ENCODE assay signal across 8 mouse cellular contexts in genomic region chr4:101234332-101234731, GRCm38 (mm10). TPM values are rescaled to one million over a fixed set of nuclear protein-coding genes. Genes with fewer than 3 reads are reported as not detected.
DNase-seq lines count a peak whose midpoint lies in the region; ATAC-seq and TF ChIP-seq lines count a peak whose summit lies in the region.

No protein-coding gene starts in this region.

- TF ChIP-seq CTCF in liver, embryonic 14.5 days (IDR thresholded peaks at IDR 0.05; ENCODE audit: low read depth) = no peak

- H3K4me2 ChIP-seq in limb, embryonic 11.5 days (ENCODE audit: low read depth, severe bottlenecking) = no peak overlapping the region
- no peak overlapping the region for H3K4me2 ChIP-seq in kidney, embryonic 15.5 days
- H3K4me2 ChIP-seq in liver, embryonic 14.5 days (ENCODE audit: low read depth) = peak overlapping the region; percentile 8
- H3K4me2 ChIP-seq in stomach, embryonic 14.5 days (replicated peaks; ENCODE audit: low read depth, low read length) = no peak overlapping the region

- WGBS in limb, embryonic 11.5 days = 50% methylated on average over 1 of the region's 1 CpGs
- WGBS in limb, embryonic 10.5 days = 66% methylated on average over 1 of the region's 1 CpGs
- WGBS in kidney, embryonic 15.5 days = 57% methylated on average over 1 of the region's 1 CpGs
- 50% methylated on average over 1 of the region's 1 CpGs for WGBS in liver, embryonic 14.5 days (ENCODE audit: insufficient replicate concordance)
- 57% methylated on average over 1 of the region's 1 CpGs for WGBS in stomach, embryonic 14.5 days
- 76% methylated on average over 1 of the region's 1 CpGs for WGBS in midbrain, embryonic 10.5 days

- no peak overlapping the region for H3K27ac ChIP-seq in limb, embryonic 11.5 days (replicated peaks; ENCODE audit: low read depth, low read length)
- H3K27ac ChIP-seq in limb, embryonic 10.5 days = no peak overlapping the region
- 0 out of 2 replicates have a peak overlapping the region, but pooled peaks have one; percentile 41 for H3K27ac ChIP-seq in kidney, embryonic 15.5 days
- H3K27ac ChIP-seq in liver, embryonic 14.5 days = peak overlapping the region; percentile 66
- H3K27ac ChIP-seq in stomach, embryonic 14.5 days (ENCODE audit: low read length) = no peak overlapping the region
- H3K27ac ChIP-seq in midbrain, embryonic 10.5 days (replicated peaks) = no peak overlapping the region

- no peaks in the 10 kb centered on the region for H3K9me3 ChIP-seq in limb, embryonic 11.5 days (ENCODE audit: control insufficient read depth, low read length)
- H3K9me3 ChIP-seq in limb, embryonic 10.5 days (replicated peaks) = no peaks in the 10 kb centered on the region
- no peaks in the 10 kb centered on the region for H3K9me3 ChIP-seq in kidney, embryonic 15.5 days (replicated peaks)
- no peaks in the 10 kb centered on the region for H3K9me3 ChIP-seq in liver, embryonic 14.5 days (ENCODE audit: control insufficient read depth, low read length)
- no peaks in the 10 kb centered on the region for H3K9me3 ChIP-seq in stomach, embryonic 14.5 days (ENCODE audit: control insufficient read depth, low read depth, low read length)
- no peaks in the 10 kb centered on the region for H3K9me3 ChIP-seq in midbrain, embryonic 10.5 days (replicated peaks)

- H3K9ac ChIP-seq in limb, embryonic 11.5 days (ENCODE audit: low read length) = no peak overlapping the region
- H3K9ac ChIP-seq in kidney, embryonic 15.5 days = no peak overlapping the region
- no peak overlapping the region for H3K9ac ChIP-seq in liver, embryonic 14.5 days (replicated peaks)
- H3K9ac ChIP-seq in stomach, embryonic 14.5 days (replicated peaks; ENCODE audit: low read depth, low read length) = no peak overlapping the region

- DNase-seq in limb, embryonic 11.5 days (ENCODE audit: low spot score) = peak; percentile 25
- DNase-seq in limb, embryonic 10.5 days (ENCODE audit: low spot score) = no peak
- DNase-seq in adrenal gland, postnatal 14 days = peak; percentile 86
- peak; percentile 48 to 80 for DNase-seq in gastrocnemius, postnatal 36 days
- DNase-seq in liver, embryonic 14.5 days (ENCODE audit: low read depth in 3 of 3, low spot score in 3 of 3) = no peak
- no peak for DNase-seq in midbrain, embryonic 10.5 days (ENCODE audit: low spot score)

- H3K36me3 ChIP-seq in limb, embryonic 11.5 days (ENCODE audit: control insufficient read depth, insufficient read depth, low read length) = no peaks in the 10 kb centered on the region
- H3K36me3 ChIP-seq in limb, embryonic 10.5 days = no peaks in the 10 kb centered on the region
- no peaks in the 10 kb centered on the region for H3K36me3 ChIP-seq in kidney, embryonic 15.5 days
- H3K36me3 ChIP-seq in liver, embryonic 14.5 days (replicated peaks; ENCODE audit: control insufficient read depth, insufficient read depth, low read depth) = no peaks in the 10 kb centered on the region
- no peaks in the 10 kb centered on the region for H3K36me3 ChIP-seq in stomach, embryonic 14.5 days (ENCODE audit: control insufficient read depth, insufficient read depth, low read length)
- H3K36me3 ChIP-seq in midbrain, embryonic 10.5 days = no peaks in the 10 kb centered on the region

- H3K4me3 ChIP-seq in limb, embryonic 11.5 days (ENCODE audit: low read depth, low read length) = no peak overlapping the region
- H3K4me3 ChIP-seq in limb, embryonic 10.5 days = no peak overlapping the region
- H3K4me3 ChIP-seq in kidney, embryonic 15.5 days (replicated peaks) = no peak overlapping the region
- H3K4me3 ChIP-seq in liver, embryonic 14.5 days (ENCODE audit: insufficient read depth in 1 of 2, low read depth in 2 of 2, low read length in 2 of 2) = no peak overlapping the region
- H3K4me3 ChIP-seq in stomach, embryonic 14.5 days (ENCODE audit: low read depth, low read length) = no peak overlapping the region
- H3K4me3 ChIP-seq in midbrain, embryonic 10.5 days = no peak overlapping the region

- intact Hi-C loops in gastrocnemius, postnatal 36 days (cut with DNase I) = no loop called here

- ATAC-seq in limb, embryonic 11.5 days (ENCODE audit: insufficient number of reproducible peaks, low FRiP score, low TSS enrichment, low read depth) = no peak
- ATAC-seq in kidney, embryonic 15.5 days (replicated peaks; ENCODE audit: low FRiP score) = no peak
- peak; percentile 40; the same call in 1 of the 2 replicates for ATAC-seq in liver, embryonic 14.5 days (ENCODE audit: insufficient read depth)
- ATAC-seq in stomach, embryonic 14.5 days (ENCODE audit: insufficient number of reproducible peaks, insufficient read depth, low FRiP score, low read depth) = peak; percentile 49; the same call in 1 of the 2 replicates

- no peak for TF ChIP-seq EP300 in liver, embryonic 14.5 days (IDR thresholded peaks at IDR 0.05; ENCODE audit: low read depth)

- H3K27me3 ChIP-seq in limb, embryonic 11.5 days (ENCODE audit: control insufficient read depth, insufficient read depth, low read length) = no peaks in the 10 kb centered on the region
- H3K27me3 ChIP-seq in limb, embryonic 10.5 days (ENCODE audit: low read depth, poor library complexity, severe bottlenecking) = no peaks in the 10 kb centered on the region
- H3K27me3 ChIP-seq in kidney, embryonic 15.5 days = no peaks in the 10 kb centered on the region
- H3K27me3 ChIP-seq in liver, embryonic 14.5 days (ENCODE audit: control insufficient read depth, insufficient read depth, low read length) = no peaks in the 10 kb centered on the region
- no peaks in the 10 kb centered on the region for H3K27me3 ChIP-seq in stomach, embryonic 14.5 days (ENCODE audit: control insufficient read depth, insufficient read depth, low read length)
- H3K27me3 ChIP-seq in midbrain, embryonic 10.5 days (ENCODE audit: low read depth, poor library complexity, severe bottlenecking) = no peaks in the 10 kb centered on the region

- no peaks in the 10 kb centered on the region for H3K4me1 ChIP-seq in limb, embryonic 11.5 days (ENCODE audit: control insufficient read depth, insufficient read depth, low read length)
- peaks cover 12% of the 10 kb centered on the region for H3K4me1 ChIP-seq in limb, embryonic 10.5 days
- peaks cover 22% of the 10 kb centered on the region for H3K4me1 ChIP-seq in kidney, embryonic 15.5 days
- H3K4me1 ChIP-seq in liver, embryonic 14.5 days (replicated peaks; ENCODE audit: control insufficient read depth in 2 of 2, insufficient read depth in 2 of 2, low read length in 1 of 2) = peaks cover 43 to 51% of the 10 kb centered on the region in 2 experiments
- H3K4me1 ChIP-seq in stomach, embryonic 14.5 days (ENCODE audit: control insufficient read depth, insufficient read depth, low read length) = peaks cover 9% of the 10 kb centered on the region
- no peaks in the 10 kb centered on the region for H3K4me1 ChIP-seq in midbrain, embryonic 10.5 days

RNA-seq across cellular contexts. Expression of gene Jak1, which starts 30.8 kb away (rescaled TPM):
- 61.3 and 61.5 TPM in 2 replicates for polyA plus RNA-seq in limb, embryonic 11.5 days (2014; fragmentation: Nextera tagmentation; extraction: Ambion mirVana)
- 47.7 and 53.9 TPM in 2 replicates for polyA plus RNA-seq in limb, embryonic 10.5 days (2016; fragmentation: Nextera tagmentation; extraction: Ambion mirVana)
- total RNA-seq in adrenal gland, postnatal 14 days (2021) = 116 and 125 TPM in 2 replicates
- 100 to 1,000 TPM; 100 to 109 TPM for total RNA-seq in gastrocnemius, postnatal 36 days (2021)
- polyA plus RNA-seq in kidney, embryonic 15.5 days (2015; fragmentation: Nextera tagmentation; extraction: Ambion mirVana) = 88.2 and 88.3 TPM in 2 replicates
- polyA plus RNA-seq in liver, embryonic 14.5 days (2012; rRNA removed) = 13.0 and 19.8 TPM in 2 replicates
- polyA plus RNA-seq in liver, embryonic 14.5 days (2014; fragmentation: Nextera tagmentation; extraction: Ambion mirVana) = 38.2 and 43.2 TPM in 2 replicates
- polyA plus RNA-seq in stomach, embryonic 14.5 days (2014; fragmentation: Nextera tagmentation; extraction: Ambion mirVana) = 108 and 135 TPM in 2 replicates
- 42.3 and 48.6 TPM in 2 replicates for polyA plus RNA-seq in midbrain, embryonic 10.5 days (2016; fragmentation: Nextera tagmentation; extraction: Ambion mirVana)

Comparison
In these comparisons a context has a peak if more than half of its experiments do, and no peak if none do; other contexts are left out.
1. DNase-seq: peak in limb, embryonic 11.5 days (single experiment), adrenal gland, postnatal 14 days (single experiment) and gastrocnemius, postnatal 36 days (2 of 2); none in limb, embryonic 10.5 days (single experiment), liver, embryonic 14.5 days (0 of 3) and midbrain, embryonic 10.5 days (single experiment).
2. ATAC-seq: peak in liver, embryonic 14.5 days (single experiment) and stomach, embryonic 14.5 days (single experiment); none in limb, embryonic 11.5 days (single experiment) and kidney, embryonic 15.5 days (single experiment).
3. H3K27ac ChIP-seq: peak in kidney, embryonic 15.5 days (single experiment) and liver, embryonic 14.5 days (single experiment); none in limb, embryonic 11.5 days (single experiment), limb, embryonic 10.5 days (single experiment), stomach, embryonic 14.5 days (single experiment) and midbrain, embryonic 10.5 days (single experiment).